Mouse (Mus musculus) embryonic stem cell, embryonic (primary cell): Measurements from ENCODE around the gene Dpm2.

ENCODE experiments used
- CTCF ChIA-PET, 4 experiments: fragments of 300-600 bp in 2 of 4; fragments of 350-600 bp in 2 of 4; sonication (Branson Sonifier 250); formaldehyde crosslinking; loops; one replicate each; lab custom pipeline; 2022; ENCODE audit warnings: inconsistent platforms in 2 of 4; lab: Charles Lee
- POLR2A ChIA-PET, 4 experiments: fragments of 300-600 bp in 2 of 4; fragments of 350-600 bp in 2 of 4; sonication (Branson Sonifier 250); formaldehyde crosslinking; loops; one replicate each; lab custom pipeline; 2022; ENCODE audit warnings: antibody characterized with exemption in 4 of 4, inconsistent platforms in 1 of 4; lab: Charles Lee

Dpm2 gene

DNA sequence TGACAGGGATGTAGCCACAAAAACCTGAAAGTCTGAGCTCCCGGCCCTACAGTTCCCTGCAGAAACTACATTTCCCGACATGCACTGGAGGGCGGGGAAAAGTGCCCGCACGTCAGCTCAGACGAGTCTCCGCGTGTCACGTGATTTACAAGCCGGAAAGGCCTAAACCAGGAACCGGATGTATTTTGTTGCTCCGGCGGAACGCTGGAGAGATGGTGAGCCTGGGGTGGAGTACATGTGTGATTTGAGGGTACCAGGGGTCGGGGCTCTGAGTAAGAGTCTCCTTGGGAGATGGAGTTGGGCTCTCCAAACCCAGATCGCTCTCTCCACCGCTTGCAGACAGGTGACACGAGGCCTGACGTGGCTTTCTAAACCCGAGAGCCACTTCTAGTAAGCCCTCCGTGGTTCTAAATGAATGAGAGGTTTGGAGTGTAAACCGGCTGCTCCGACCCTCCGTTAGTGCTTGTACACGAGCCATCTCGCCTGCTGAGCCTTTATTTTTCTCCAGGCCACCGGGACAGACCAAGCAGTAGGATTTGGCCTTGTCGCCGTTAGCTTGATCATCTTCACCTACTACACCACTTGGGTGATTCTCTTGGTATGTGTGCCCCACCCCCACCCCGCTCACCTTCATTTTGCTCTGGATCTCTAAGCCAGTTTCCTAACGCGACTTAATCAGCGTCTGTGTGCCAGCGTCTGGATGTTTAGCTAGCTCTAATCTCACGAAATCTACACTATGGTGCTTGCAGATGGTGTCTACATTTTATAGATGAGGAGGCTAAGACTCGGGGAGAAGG lies at the start of gene Dpm2:
Dpm2 (plus strand) TSS at position 161 of the 797 bp plus-strand sequence.
- CTCF ChIA-PET: interaction anchor here (0.6 to 4.0 kb wide), 23 partner anchors 9 to 357 kb away, joined by 3 to 29 read pairs (median 4); partner anchors contain the start of gene Tor2a (in 2 of the 4)
- POLR2A ChIA-PET: interaction anchor here in 3 of 4 experiments (0.6 to 2.1 kb wide), 60 partner anchors 8 to 883 kb away, joined by 3 to 20 read pairs (median 4); partner anchors contain the start of genes Abl1 (in 1 of the 3), Cdk9 (in 1 of the 3), Fam102a (in 1 of the 3) and Lrsam1 (in 1 of the 3)

DNA sequence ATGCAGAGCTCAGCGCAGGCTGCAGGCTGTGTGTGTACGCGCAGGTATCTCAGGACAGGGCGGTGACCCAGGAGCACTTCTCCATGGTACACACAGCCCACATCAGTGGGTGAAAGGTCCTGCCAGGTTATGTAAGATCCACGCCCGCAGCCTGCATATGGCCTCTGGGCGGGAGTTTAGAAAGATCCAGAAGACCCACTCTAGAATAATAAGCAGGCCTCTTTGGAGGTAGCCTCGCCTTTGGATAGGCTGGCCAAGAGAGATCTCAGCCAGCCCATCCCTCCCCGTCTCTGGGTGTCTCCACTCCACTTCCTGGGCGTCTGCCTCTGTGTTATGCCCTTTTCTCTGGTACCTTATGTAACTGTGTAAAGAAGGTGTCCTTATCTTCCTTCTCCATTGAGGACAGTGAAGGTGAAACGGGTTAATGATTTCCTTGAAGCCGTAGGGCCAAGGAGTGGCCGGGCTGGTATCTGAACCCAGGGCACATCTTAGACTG lies 46.1 kb upstream of the Dpm2 start:
- ChIA-PET CTCF (interaction anchor here in 2 of 4 experiments (0.7 to 1.3 kb wide), 4 partner anchors 42 to 120 kb away, joined by 3 to 4 read pairs (median 4); partner anchors contain the start of gene Pip5kl1 (in 1 of the 2)), POLR2A (interaction anchor here in 3 of 4 experiments (0.6 to 3.8 kb wide), 13 partner anchors 7 to 237 kb away, joined by 3 to 37 read pairs (median 3); partner anchors contain the start of genes Dpm2 (in 1 of the 3), Fam102a (in 1 of the 3) and Swi5 (in 1 of the 3))

- POLR2A ChIA-PET: interaction anchor here in 3 of 4 experiments (0.7 to 3.8 kb wide), 11 partner anchors 8 to 238 kb away, joined by 3 to 37 read pairs (median 3); partner anchors contain the start of genes Fam102a (in 2 of the 3), Swi5 (in 2 of the 3) and Dpm2 (in 1 of the 3)
- CTCF ChIA-PET: interaction anchor here in 1 of 4 experiments (1.2 kb wide), 1 partner anchor 57 kb away, joined by 3 read pairs; no protein-coding TSS in a partner anchor
These were observed 44.8 kb upstream of the Dpm2 start for GRCm38 (mm10) chr2:32525816-32526215.

GRCm38 (mm10) chr2:32527468-32527966 lies 43.1 kb upstream of the Dpm2 start:
- ChIA-PET CTCF (no interaction called here), POLR2A (interaction anchor here (0.5 to 1.3 kb wide), 5 partner anchors 8 to 122 kb away, joined by 3 to 4 read pairs (median 3); no protein-coding TSS in a partner anchor)

DNA sequence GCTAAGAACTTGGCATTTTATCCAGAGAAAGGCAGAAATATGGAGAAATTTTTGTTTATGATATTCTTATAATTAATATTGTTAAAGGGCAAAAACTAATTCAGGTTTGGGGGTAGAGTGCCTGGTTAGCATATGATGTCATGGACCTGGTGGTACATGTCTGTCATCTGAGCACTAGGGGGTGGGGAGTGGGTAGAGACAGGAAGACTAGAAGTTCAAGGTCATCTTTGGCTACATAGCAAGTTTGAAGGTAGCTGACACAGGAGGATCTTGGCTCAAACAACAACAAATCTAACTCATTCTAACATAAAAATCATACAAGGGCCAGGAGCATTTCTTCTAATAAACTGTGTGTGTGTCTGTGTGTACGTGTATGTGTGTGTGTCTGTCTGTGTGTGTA lies 42.3 kb upstream of the Dpm2 start:
- ChIA-PET POLR2A (interaction anchor here in 3 of 4 experiments (0.6 to 1.3 kb wide), 7 partner anchors 8 to 187 kb away, joined by 3 to 5 read pairs (median 3); partner anchors contain the start of gene Dpm2 (in 1 of the 3)), CTCF (interaction anchor here in 2 of 4 experiments (0.5 to 1.2 kb wide), 2 partner anchors 41 to 45 kb away, joined by 4 to 5 read pairs; no protein-coding TSS in a partner anchor)

DNA sequence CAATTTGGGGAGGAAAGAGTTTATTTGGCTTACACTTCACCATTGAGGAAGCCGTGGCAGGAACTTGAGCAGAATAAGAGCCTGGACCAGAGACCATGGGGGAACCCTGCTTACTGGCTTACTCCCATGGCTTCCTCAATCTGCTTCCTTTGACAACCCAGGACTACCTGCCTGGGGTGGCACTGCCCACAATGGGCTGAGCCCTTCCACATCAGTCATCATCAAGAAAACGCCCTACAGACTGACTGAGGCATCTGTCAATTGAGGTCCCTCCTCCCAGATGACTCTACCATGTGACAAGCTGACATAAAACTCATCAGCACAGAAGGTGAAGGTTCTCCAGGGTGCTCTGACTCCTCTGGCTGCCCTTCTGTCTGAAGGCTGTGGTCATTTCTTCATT lies 40.2 kb upstream of the Dpm2 start:
- CTCF ChIA-PET: no interaction called here
- POLR2A ChIA-PET: no interaction called here

DNA sequence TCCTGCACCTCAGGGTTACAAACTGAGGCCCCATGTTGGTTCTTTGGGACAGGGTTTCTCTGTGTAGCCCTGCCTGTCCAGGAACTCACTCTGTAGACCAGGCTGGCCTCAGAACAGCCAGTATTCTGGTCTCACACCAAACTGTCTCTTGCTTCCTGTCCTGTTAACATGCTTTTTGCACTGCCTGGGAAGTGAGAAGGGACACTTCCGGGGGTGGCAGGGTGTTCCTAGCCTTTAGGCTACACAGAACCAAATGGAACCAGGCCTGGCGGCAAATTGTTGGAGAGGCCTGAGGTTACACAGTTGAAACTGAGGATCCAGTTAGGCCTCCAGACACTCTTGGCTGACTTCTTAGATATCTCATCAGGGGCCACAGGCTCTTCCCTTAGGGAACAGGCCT lies 37.5 kb upstream of the Dpm2 start:
- POLR2A ChIA-PET: interaction anchor here in 2 of 4 experiments (0.6 to 4.4 kb wide), 10 partner anchors 8 to 102 kb away, joined by 3 to 37 read pairs (median 4); partner anchors contain the start of gene Dpm2 (in 1 of the 2)
- CTCF ChIA-PET: interaction anchor here in 1 of 4 experiments (0.6 kb wide), 1 partner anchor 70 kb away, joined by 3 read pairs; no protein-coding TSS in a partner anchor

- CTCF ChIA-PET: interaction anchor here in 1 of 4 experiments (0.6 to 3.9 kb wide), 3 partner anchors 45 to 140 kb away, joined by 4 to 18 read pairs (median 6); no protein-coding TSS in a partner anchor
These were observed 36.5 kb upstream of the Dpm2 start for GRCm38 (mm10) chr2:32534061-32534732.

GRCm38 (mm10) chr2:32534733-32535471 lies 35.8 kb upstream of the Dpm2 start, which contains the start of gene Fam102a:
TSS of gene Fam102a (plus strand) at chr2:32535332.
- CTCF ChIA-PET: interaction anchor here in 2 of 4 experiments (0.5 to 3.9 kb wide), 5 partner anchors 31 to 374 kb away, joined by 3 to 18 read pairs (median 4); no protein-coding TSS in a partner anchor
- POLR2A ChIA-PET: interaction anchor here in 3 of 4 experiments (0.6 to 4.4 kb wide), 34 partner anchors 9 to 426 kb away, joined by 3 to 37 read pairs (median 4); partner anchors contain the start of genes Dpm2 (in 2 of the 3), Lrsam1 (in 1 of the 3), Rpl12 (in 1 of the 3) and Slc25a25 (in 1 of the 3)

More at GRCm38 (mm10) chr2:32534061-32534732, 36.5 kb upstream of the Dpm2 start:
- POLR2A ChIA-PET: interaction anchor here in 3 of 4 experiments (0.6 to 4.4 kb wide), 29 partner anchors 8 to 427 kb away, joined by 3 to 37 read pairs (median 4); partner anchors contain the start of genes Dpm2 (in 1 of the 3), Lrsam1 (in 1 of the 3) and Rpl12 (in 1 of the 3)

DNA sequence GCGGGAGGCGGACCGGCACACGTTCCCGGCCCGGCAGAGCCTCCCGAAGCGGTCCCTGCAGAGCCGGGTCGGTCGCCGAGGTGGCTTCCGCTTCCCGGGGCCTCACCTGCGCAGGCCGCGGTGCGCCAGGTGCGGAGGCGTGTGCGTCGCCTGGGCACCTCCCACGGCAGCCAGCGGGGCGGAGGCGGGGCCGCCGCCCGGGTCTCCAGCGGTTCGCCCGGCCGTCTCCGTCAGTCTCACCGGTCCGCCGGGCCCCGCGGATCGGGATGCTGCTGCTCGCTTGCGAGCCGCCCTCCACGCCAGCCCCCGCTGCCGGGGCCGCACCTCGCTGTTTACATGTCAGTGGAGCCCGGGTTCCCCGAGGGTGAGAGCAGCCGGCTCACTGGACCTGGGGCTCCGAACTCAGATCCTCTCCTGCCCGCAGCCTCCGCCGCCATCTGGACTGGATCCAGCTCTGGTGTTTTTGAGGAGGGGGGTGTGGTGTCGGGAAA lies 35.1 kb upstream of the Dpm2 start:
- CTCF ChIA-PET: interaction anchor here in 2 of 4 experiments (0.5 to 3.9 kb wide), 4 partner anchors 31 to 375 kb away, joined by 3 to 18 read pairs (median 4); no protein-coding TSS in a partner anchor

GRCm38 (mm10) chr2:32536086-32536633 lies 34.5 kb upstream of the Dpm2 start:
- ChIA-PET CTCF (interaction anchor here (0.6 to 3.9 kb wide), 12 partner anchors 14 to 131 kb away, joined by 3 to 18 read pairs (median 4); no protein-coding TSS in a partner anchor), POLR2A (interaction anchor here (0.5 to 4.4 kb wide), 64 partner anchors 8 to 557 kb away, joined by 3 to 37 read pairs (median 4); partner anchors contain the start of genes Dpm2 (in 3 of the 4), St6galnac4 (in 2 of the 4), 9430097D07Rik (in 1 of the 4) and Pip5kl1 (in 1 of the 4))

More for the DNA sequence above, 35.1 kb upstream of the Dpm2 start:
- POLR2A ChIA-PET: interaction anchor here in 3 of 4 experiments (0.6 to 4.4 kb wide), 43 partner anchors 8 to 426 kb away, joined by 3 to 37 read pairs (median 4); partner anchors contain the start of genes Dpm2 (in 3 of the 3), 9430097D07Rik (in 1 of the 3), Lrsam1 (in 1 of the 3) and Pip5kl1 (in 1 of the 3)

GRCm38 (mm10) chr2:32536634-32537359 lies 33.9 kb upstream of the Dpm2 start:
- POLR2A ChIA-PET: interaction anchor here (0.5 to 4.4 kb wide), 71 partner anchors 8 to 466 kb away, joined by 3 to 37 read pairs (median 4); partner anchors contain the start of genes Dpm2 (in 3 of the 4), St6galnac4 (in 2 of the 4), 9430097D07Rik (in 1 of the 4) and Cdk9 (in 1 of the 4)

DNA sequence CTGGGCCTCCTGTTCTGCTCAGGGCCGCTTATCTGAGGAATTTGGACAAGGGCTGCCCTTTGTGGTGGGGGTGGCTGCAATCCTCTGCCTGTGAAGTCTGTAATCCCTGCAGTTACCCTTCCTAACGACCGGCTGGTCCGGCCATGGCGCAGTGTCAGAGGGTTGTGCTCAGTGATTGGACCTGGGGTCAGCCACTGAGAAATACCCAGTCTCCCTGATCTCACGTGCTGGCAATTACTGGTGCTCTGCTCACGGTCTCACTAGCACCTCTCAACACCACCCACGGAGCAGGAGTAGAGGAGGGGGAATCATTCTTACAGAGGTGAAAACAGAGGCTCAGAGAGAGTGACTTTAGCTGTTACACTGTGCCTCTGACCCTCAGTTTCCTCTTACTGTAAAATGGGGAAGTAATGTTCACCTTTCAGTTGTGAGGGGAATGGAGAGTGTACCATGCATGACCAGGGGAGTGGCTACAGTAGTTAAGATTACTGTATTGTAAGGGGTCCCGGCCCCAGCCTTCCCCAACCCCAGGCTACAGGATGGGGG lies 33.2 kb upstream of the Dpm2 start:
- CTCF ChIA-PET: interaction anchor here (0.8 to 3.9 kb wide), 11 partner anchors 29 to 300 kb away, joined by 3 to 18 read pairs (median 4); partner anchors contain the start of genes 9430097D07Rik (in 1 of the 4) and Pip5kl1 (in 1 of the 4)

More at GRCm38 (mm10) chr2:32536634-32537359, 33.9 kb upstream of the Dpm2 start:
- CTCF ChIA-PET: interaction anchor here (0.6 to 3.9 kb wide), 15 partner anchors 13 to 300 kb away, joined by 3 to 18 read pairs (median 4); partner anchors contain the start of genes 9430097D07Rik (in 1 of the 4) and Pip5kl1 (in 1 of the 4)

GRCm38 (mm10) chr2:32537941-32538340 lies 32.7 kb upstream of the Dpm2 start:
- ChIA-PET POLR2A (interaction anchor here in 2 of 4 experiments (1.1 to 3.5 kb wide), 4 partner anchors 12 to 69 kb away, joined by 3 to 14 read pairs (median 7); no protein-coding TSS in a partner anchor), CTCF (interaction anchor here in 1 of 4 experiments (1.2 kb wide), 1 partner anchor 46 kb away, joined by 3 read pairs; no protein-coding TSS in a partner anchor)

More for the DNA sequence above, 33.2 kb upstream of the Dpm2 start:
- POLR2A ChIA-PET: interaction anchor here (0.6 to 4.4 kb wide), 50 partner anchors 8 to 325 kb away, joined by 3 to 37 read pairs (median 4); partner anchors contain the start of genes Dpm2 (in 2 of the 4), Cdk9 (in 1 of the 4), Eng (in 1 of the 4) and St6galnac4 (in 1 of the 4)
